Mouse (Mus musculus): ENCODE data around the gene Ubash3a. TPM values are rescaled to one million over a fixed set of nuclear protein-coding genes. Genes with fewer than 3 reads are reported as not detected.

Gene Ubash3a
- polyA plus RNA-seq, 1 experiment from 2014 or later, result not detected

DNA sequence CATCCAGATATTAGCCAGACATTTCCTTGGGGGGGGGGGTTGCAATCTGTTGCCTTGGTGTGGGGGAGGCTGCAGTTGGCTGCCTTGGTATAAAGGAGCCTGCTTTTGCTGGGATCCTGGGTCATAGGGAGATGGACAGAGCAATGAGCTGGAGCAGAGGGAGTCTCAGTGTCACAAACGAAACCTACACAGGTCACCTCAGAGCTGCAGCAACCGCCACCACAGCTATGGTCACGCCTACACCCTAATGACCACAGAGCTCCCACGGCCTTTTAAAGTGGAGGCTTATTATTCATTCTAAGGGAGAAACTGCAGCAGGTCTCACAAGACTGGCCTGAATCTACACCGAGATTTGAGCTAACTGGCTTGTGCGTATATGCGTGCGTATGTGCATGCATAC lies 15.8 kb upstream of the Ubash3a start:
- no peaks in the 10 kb centered on the region for H3K27me3 ChIP-seq
- no peak overlapping the region for H3K4me2 ChIP-seq (replicated peaks)
- H3K4me3 ChIP-seq, result no peak overlapping the region
- no peaks in the 10 kb centered on the region for H3K36me3 ChIP-seq
- WGBS, result 73% methylated on average over 8 of the region's 8 CpGs
- peaks cover 8% of the 10 kb centered on the region for H3K4me1 ChIP-seq
- no peak for ATAC-seq (ENCODE audit: low FRiP score)
- no peak overlapping the region for H3K9ac ChIP-seq
- no peak overlapping the region for H3K27ac ChIP-seq
- H3K9me3 ChIP-seq (replicated peaks), result no peaks in the 10 kb centered on the region

DNA sequence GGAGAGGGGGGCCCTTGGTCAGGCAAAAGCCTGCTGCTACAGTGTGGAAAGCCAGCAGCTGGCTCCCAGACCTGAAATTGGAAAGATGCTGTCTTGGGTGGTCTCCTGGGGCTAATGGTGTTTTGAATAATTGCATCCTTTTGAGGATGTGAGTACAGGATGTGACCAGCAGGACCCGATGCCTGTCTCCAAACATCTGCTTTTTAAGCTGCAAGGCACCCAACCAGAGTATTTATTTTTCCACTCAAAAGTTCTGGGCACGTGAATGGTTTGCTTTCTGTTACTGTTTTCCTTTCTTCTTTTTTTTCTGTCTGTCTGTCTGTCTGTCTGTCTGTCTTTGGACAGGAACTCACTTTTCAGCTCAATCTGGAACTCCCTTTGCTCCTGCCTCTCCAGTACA lies 15.0 kb upstream of the Ubash3a start:
- Histone ChIP-seq H3K9me3 (replicated peaks) (no peaks in the 10 kb centered on the region), H3K27ac (no peak overlapping the region), H3K36me3 (no peaks in the 10 kb centered on the region), H3K4me3 (no peak overlapping the region), H3K27me3 (no peaks in the 10 kb centered on the region), H3K4me2 (replicated peaks) (no peak overlapping the region), H3K9ac (no peak overlapping the region), H3K4me1 (peaks cover 8% of the 10 kb centered on the region)
- ATAC-seq (ENCODE audit: low FRiP score), result no peak
- WGBS, result 55% methylated on average over 2 of the region's 2 CpGs

DNA sequence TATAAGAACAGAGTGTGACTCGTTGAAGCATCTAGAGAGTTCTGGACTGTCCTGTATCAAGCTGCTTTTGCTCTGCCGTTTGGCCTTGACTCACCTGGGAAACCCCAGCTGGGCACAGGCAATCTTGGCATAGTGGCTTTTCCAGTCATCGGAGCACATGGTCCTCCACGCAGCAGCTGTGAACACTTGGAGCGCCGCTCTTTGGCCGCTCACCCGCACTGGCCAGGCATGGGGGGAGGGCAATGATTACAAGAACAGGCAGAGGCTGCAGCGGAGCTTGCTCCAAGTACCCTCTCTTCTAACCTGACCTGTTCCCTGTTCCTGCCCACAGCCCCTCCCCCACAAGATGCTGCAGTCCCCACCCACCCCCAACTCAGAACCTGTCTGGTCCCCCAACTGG lies 14.3 kb upstream of the Ubash3a start:
- H3K4me3 ChIP-seq, result no peak overlapping the region
- WGBS, result 84% methylated on average over 9 of the region's 9 CpGs
- H3K4me1 ChIP-seq, result peaks cover 8% of the 10 kb centered on the region
- no peaks in the 10 kb centered on the region for H3K27me3 ChIP-seq
- ATAC-seq (ENCODE audit: low FRiP score), result no peak
- no peak overlapping the region for H3K27ac ChIP-seq
- H3K9me3 ChIP-seq (replicated peaks), result no peaks in the 10 kb centered on the region
- H3K36me3 ChIP-seq, result no peaks in the 10 kb centered on the region
- H3K4me2 ChIP-seq (replicated peaks), result no peak overlapping the region
- H3K9ac ChIP-seq, result no peak overlapping the region

DNA sequence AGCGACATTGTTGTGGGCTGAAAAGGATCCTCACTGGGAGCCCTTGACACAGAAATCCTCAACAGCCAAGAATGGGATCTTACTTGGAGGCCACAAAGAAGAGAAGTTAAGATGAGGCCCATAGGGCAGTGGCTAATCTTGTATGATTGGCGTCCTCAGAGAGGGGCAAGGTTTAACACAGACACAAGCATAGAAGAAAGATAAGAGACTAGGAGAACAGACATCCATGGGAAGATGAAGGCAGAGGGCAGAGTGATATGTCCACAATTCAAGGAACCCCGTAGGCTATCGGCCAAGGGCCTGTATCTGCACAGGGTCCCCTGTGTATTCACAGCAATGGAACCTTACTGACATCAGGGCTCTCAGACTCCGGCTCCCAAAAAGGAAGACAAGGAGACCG lies 12.5 kb upstream of the Ubash3a start:
- H3K36me3 ChIP-seq, result no peaks in the 10 kb centered on the region
- no peak overlapping the region for H3K9ac ChIP-seq
- 83% methylated on average over 6 of the region's 6 CpGs for WGBS
- ATAC-seq (ENCODE audit: low FRiP score), result no peak
- no peaks in the 10 kb centered on the region for H3K9me3 ChIP-seq (replicated peaks)
- no peak overlapping the region for H3K4me3 ChIP-seq
- no peak overlapping the region for H3K27ac ChIP-seq
- no peak overlapping the region for H3K4me2 ChIP-seq (replicated peaks)
- peaks cover 8% of the 10 kb centered on the region for H3K4me1 ChIP-seq
- H3K27me3 ChIP-seq, result no peaks in the 10 kb centered on the region

DNA sequence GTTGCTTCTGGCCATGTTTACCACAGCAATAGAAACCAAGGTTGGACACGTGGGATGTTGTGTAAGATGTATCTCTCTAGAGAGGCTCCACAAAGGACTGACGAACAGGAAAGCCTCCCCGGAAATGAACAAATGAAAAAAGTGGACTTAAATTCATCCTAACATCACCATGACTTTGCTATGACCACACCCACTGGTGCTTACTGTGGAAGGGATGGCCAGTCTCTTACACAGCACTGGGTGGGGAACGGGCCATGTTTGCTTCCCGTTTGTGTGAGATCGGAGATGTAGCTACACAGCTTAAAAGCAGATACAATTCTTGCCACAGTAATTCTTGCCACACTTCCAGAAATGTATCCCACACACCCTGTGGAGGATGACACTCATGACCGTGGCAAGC lies 11.4 kb upstream of the Ubash3a start:
- 88% methylated on average over 7 of the region's 7 CpGs for WGBS
- no peaks in the 10 kb centered on the region for H3K27me3 ChIP-seq

DNA sequence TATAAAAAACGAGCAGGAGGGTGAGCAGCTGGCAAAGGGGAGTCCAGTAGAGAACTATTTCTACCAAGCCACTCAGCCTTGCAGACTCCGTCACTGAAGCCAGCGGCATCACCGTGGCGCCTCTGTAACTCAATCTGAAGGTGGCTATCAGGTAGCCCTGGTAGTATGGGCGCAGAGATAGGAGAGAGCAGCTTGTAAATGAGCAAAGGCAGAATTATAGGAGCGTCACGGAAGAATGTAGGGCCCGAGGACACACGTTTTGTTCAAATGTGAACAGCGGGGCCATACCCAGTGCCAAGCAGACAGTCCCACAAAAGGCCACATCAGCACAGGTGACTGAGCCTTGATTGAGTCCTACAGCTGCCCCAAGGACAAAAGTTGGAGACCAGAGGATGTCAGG lies 8.8 kb upstream of the Ubash3a start, which contains the start of gene Tmprss3:
TSS of gene Tmprss3 (minus strand) at position 101 of the 400 bp plus-strand sequence.
- ATAC-seq (ENCODE audit: low FRiP score), result no peak
- Histone ChIP-seq H3K9me3 (replicated peaks) (no peaks in the 10 kb centered on the region), H3K36me3 (no peaks in the 10 kb centered on the region), H3K27me3 (no peaks in the 10 kb centered on the region), H3K4me3 (no peak within 1 kb of the TSS), H3K4me2 (replicated peaks) (no peak within 1 kb of the TSS), H3K4me1 (no peaks in the 10 kb centered on the region), H3K9ac (no peak within 1 kb of the TSS), H3K27ac (no peak within 1 kb of the TSS)
- 88% methylated on average over 11 of the region's 11 CpGs for WGBS

More for the DNA sequence above, 11.4 kb upstream of the Ubash3a start:
- ATAC-seq (ENCODE audit: low FRiP score), result no peak
- Histone ChIP-seq H3K9me3 (replicated peaks) (no peaks in the 10 kb centered on the region), H3K9ac (no peak overlapping the region), H3K4me3 (no peak overlapping the region), H3K27ac (no peak overlapping the region), H3K36me3 (no peaks in the 10 kb centered on the region), H3K4me2 (replicated peaks) (no peak overlapping the region), H3K4me1 (peaks cover 8% of the 10 kb centered on the region)

DNA sequence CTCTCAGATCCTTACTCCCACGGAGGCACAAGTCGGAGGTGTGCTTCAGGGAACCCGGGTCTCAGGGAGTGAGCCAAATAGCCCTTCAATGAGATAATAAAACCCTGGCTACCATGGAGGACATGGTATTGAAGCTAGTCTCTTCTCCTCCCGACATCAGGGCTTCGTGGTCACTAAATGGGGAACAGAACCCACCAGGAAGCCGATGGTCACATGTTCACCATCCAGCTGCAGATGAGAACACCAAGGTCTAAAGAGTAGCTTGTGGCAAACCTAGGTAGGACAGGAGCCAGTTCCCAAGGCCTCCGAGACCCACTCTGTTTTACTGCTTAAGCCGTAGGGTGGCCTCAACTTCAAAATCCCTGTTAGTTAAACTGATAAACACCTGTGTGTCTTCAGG lies 981 bp downstream of the Ubash3a start:
- Histone ChIP-seq H3K9me3 (replicated peaks) (no peaks in the 10 kb centered on the region), H3K27ac (no peak overlapping the region), H3K4me3 (no peak overlapping the region), H3K4me2 (replicated peaks) (no peak overlapping the region), H3K9ac (no peak overlapping the region), H3K4me1 (no peaks in the 10 kb centered on the region), H3K36me3 (no peaks in the 10 kb centered on the region), H3K27me3 (no peaks in the 10 kb centered on the region)
- no peak for ATAC-seq (ENCODE audit: low FRiP score)
- WGBS, result 88% methylated on average over 8 of the region's 8 CpGs

DNA sequence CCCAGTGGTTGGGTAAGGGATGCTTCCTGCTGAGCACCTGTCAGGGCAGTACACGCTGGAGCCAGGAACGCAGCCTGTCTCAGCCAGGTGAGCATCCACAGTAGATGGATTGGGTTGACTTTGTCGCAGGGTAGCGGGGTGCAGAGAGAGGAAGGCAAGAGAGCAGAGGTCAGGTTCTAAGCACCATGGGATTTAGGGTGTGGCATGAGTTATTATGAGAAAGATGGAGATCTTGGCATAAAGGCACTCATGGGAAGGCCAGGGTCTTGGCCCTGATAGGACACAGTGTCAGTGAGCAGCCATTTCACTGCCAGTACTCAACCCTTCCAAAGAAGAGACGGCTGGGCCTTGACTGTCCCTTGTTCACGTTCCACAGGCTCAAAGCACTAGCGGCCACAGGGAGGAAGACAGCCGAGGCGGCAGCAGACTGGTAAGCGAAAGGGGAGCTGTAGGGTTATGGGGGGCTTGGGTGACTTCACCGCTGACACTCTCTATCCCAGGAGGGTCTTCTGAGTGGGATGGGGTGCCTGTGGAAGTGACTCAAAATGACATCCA lies 1.8 kb downstream of the Ubash3a start:
- Histone ChIP-seq H3K27me3 (no peaks in the 10 kb centered on the region), H3K4me2 (replicated peaks) (no peak overlapping the region), H3K9me3 (replicated peaks) (no peaks in the 10 kb centered on the region), H3K9ac (no peak overlapping the region), H3K27ac (no peak overlapping the region), H3K4me3 (no peak overlapping the region), H3K36me3 (no peaks in the 10 kb centered on the region), H3K4me1 (no peaks in the 10 kb centered on the region)
- WGBS, result 92% methylated on average over 11 of the region's 11 CpGs
- no peak for ATAC-seq (ENCODE audit: low FRiP score)

DNA sequence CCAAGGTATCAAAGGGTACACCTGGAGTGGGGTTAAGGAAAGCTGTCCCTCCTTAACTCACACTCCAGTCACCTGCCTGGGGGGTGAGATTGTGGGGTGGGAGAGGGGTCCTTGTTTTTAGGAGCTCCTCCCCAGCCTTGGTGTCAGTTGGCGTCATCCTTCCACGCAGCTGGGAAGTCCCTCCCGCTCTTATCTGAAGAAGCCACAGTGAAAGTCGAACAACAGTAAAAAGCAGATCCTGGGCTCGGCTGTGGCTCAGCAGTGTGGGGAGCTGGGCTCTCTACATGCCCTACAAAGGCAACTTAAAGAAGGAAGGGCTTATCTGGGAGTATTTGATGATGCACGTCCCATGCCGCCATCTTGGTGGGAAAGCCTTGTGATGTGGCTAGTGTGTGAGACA lies 2.6 kb downstream of the Ubash3a start:
- H3K27me3 ChIP-seq, result no peaks in the 10 kb centered on the region
- no peaks in the 10 kb centered on the region for H3K4me1 ChIP-seq
- no peak overlapping the region for H3K9ac ChIP-seq
- WGBS, result 94% methylated on average over 7 of the region's 7 CpGs
- ATAC-seq (ENCODE audit: low FRiP score), result no peak
- no peak overlapping the region for H3K4me2 ChIP-seq (replicated peaks)
- H3K9me3 ChIP-seq (replicated peaks), result no peaks in the 10 kb centered on the region
- no peak overlapping the region for H3K27ac ChIP-seq
- H3K36me3 ChIP-seq, result no peaks in the 10 kb centered on the region
- no peak overlapping the region for H3K4me3 ChIP-seq

DNA sequence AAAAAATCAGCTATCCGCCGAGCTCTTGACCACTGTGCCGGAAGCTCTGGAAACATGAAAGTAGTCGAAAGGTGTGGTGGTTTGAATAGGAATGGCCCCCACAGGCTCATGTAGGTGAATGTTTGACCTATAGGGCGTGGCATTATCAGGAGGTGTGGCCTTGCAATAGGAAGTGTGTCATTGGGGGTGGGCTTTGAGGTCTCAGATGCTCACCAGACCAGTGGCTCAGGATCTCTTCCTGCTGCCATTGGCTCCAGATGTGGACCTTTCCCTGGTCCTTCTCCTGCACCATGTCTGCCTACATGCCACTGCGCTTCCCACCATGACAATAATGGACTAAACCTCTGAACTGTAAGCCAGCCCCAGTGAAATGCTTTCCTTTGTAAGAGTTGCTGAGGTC lies 4.2 kb downstream of the Ubash3a start:
- no peak overlapping the region for H3K4me2 ChIP-seq (replicated peaks)
- H3K27ac ChIP-seq, result no peak overlapping the region
- no peaks in the 10 kb centered on the region for H3K4me1 ChIP-seq
- H3K9ac ChIP-seq, result no peak overlapping the region
- H3K36me3 ChIP-seq, result no peaks in the 10 kb centered on the region
- H3K4me3 ChIP-seq, result no peak overlapping the region
- H3K9me3 ChIP-seq (replicated peaks), result no peaks in the 10 kb centered on the region
- no peak for ATAC-seq (ENCODE audit: low FRiP score)
- WGBS, result 90% methylated on average over 6 of the region's 6 CpGs
- H3K27me3 ChIP-seq, result no peaks in the 10 kb centered on the region

DNA sequence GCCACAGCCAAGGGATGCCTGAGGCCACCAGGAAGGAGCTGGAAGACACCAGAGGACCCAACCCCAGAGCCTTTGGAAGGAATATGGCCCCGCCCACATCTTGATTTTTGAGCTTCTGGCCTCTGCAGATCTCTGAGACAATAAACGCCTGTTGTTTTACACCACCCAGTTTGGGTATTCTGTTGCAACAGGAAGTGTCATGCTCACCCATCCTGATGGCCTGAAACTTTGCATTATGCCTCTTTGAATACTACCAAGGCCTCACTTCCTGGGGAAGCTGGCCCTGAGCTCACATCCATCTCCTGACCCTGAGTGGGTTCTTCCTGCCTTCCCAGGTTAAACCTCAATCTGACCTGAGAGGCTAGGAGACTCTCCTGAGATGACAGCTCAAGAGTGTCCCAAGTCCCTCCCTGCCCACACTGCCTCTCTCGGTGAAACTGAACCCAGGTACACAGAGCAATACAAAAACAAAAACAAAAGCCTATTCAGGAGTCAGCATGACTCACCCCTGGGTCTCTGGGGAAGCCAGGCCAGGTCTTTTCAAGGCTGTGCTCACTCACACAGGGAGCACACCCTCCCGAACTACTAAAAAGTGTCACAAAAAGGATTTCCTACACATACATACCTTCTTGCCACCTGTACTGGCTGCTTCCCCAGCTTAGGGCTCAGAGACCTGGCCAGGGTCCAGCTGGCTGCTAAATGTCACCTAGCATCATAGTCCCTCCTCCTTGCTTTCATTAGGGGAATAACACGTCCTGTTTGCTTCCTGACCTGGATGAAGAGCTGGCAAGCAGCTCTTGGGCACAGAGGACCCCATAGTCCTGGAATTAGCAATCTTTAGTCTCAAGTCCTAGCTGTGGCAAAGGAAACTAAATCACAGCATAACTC lies 8.6 kb downstream of the Ubash3a start:
- Histone ChIP-seq H3K36me3 (no peaks in the 10 kb centered on the region), H3K27ac (no peak overlapping the region), H3K4me2 (replicated peaks) (no peak overlapping the region), H3K27me3 (no peaks in the 10 kb centered on the region), H3K9me3 (replicated peaks) (no peaks in the 10 kb centered on the region), H3K4me1 (no peaks in the 10 kb centered on the region), H3K4me3 (no peak overlapping the region), H3K9ac (no peak overlapping the region)
- ATAC-seq (ENCODE audit: low FRiP score), result no peak
- WGBS, result 47% methylated on average over 5 of the region's 5 CpGs

DNA sequence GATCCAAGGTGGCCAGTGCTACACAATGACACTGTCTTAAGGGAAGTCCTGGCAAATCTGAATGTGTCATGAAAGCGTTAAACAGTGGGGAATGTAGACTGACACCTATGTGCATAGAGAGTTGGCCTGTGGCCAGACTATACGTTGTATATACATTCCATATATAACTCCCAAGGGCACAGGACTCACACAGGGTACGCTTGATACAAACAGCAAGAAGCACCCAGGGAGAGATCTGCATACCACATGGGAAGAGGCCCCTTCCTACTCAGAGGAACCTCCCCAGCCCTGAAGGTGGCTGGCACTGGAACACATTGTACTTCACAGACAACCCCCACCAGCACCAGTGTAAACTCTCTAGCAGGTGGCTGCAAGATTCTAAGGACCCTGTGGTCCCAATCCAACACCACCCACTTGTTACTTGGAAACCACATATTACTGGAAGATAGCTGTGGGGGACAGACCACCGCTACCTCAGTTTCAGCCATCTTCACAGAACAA lies 15.2 kb downstream of the Ubash3a start:
- no peaks in the 10 kb centered on the region for H3K36me3 ChIP-seq
- no peak overlapping the region for H3K4me2 ChIP-seq (replicated peaks)
- H3K27ac ChIP-seq, result no peak overlapping the region
- no peak overlapping the region for H3K4me3 ChIP-seq
- no peaks in the 10 kb centered on the region for H3K9me3 ChIP-seq (replicated peaks)
- WGBS, result 80% methylated on average over 4 of the region's 4 CpGs
- no peak for ATAC-seq (ENCODE audit: low FRiP score)
- H3K27me3 ChIP-seq, result no peaks in the 10 kb centered on the region
- no peak overlapping the region for H3K9ac ChIP-seq
- H3K4me1 ChIP-seq, result no peaks in the 10 kb centered on the region

DNA sequence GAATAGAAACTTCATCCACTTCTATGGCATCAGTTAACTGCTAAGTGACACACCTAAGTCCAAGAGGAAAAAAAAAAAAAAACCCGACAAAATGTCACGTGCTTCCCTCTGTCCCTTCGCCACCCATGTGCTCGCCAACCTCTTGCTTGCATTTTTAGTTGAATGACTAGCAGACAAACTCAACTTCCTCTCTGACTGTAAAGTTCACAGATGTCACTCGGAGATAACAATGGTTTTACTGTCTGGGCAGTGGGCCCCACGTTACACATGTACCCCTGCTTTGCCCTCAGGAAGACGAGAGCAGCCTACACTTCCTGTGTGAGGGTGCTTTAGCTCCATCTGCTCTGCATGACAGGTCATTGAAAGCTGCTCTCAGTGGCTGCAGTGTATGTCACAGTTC lies 16.2 kb downstream of the Ubash3a start:
- no peak for ATAC-seq (ENCODE audit: low FRiP score)
- no peaks in the 10 kb centered on the region for H3K4me1 ChIP-seq

More for the DNA sequence above, 16.2 kb downstream of the Ubash3a start:
- Histone ChIP-seq H3K36me3 (no peaks in the 10 kb centered on the region), H3K4me2 (replicated peaks) (no peak overlapping the region), H3K9me3 (replicated peaks) (no peaks in the 10 kb centered on the region), H3K4me3 (no peak overlapping the region), H3K27me3 (no peaks in the 10 kb centered on the region), H3K9ac (no peak overlapping the region), H3K27ac (no peak overlapping the region)
- WGBS, result 67% methylated on average over 7 of the region's 7 CpGs

Measured in hindbrain, embryonic 12.5 days (tissue).